Mouse (Mus musculus): Measurements from ENCODE around the gene Smad5. TPM values are rescaled to one million over a fixed set of nuclear protein-coding genes. Genes with fewer than 3 reads are reported as not detected.

Gene Smad5
- total RNA-seq, 4 experiments from 2014 or later, result 17.7 to 24.1 (median 20.7) TPM

DNA sequence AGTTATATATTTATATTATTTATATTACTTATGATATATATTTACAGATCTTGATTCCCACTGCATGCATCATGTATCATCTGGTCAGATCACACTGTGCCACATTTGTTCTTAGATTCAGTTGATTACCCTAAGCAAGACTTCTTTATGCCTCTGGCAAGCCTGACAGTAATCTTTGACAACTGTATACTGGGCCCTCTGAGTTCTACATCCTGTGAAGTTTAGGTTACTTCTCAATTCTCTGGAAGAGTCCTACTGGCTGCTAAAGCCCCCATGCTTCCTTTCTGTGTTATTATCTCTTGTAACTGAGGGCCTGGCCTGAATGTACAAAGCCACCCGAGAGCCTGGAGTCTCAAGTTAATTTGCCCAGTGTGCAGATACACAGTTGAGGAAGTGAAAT is 1.8 kb upstream of the Smad5 start:
- no peak for DNase-seq (ENCODE audit: low spot score in 2 of 2)

- no peak for DNase-seq (ENCODE audit: low spot score in 2 of 2)
Observed at GRCm38 (mm10) chr13:56701924-56702323, 886 bp upstream of the Smad5 start.

GRCm38 (mm10) chr13:56703222-56703870 is 536 bp downstream of the Smad5 start:
- DNase-seq (ENCODE audit: low spot score in 2 of 2), result peak; percentile 24 to 52

- DNase-seq (ENCODE audit: low spot score in 2 of 2), result no peak
Observed at GRCm38 (mm10) chr13:56703871-56704321, 1.1 kb downstream of the Smad5 start.

DNA sequence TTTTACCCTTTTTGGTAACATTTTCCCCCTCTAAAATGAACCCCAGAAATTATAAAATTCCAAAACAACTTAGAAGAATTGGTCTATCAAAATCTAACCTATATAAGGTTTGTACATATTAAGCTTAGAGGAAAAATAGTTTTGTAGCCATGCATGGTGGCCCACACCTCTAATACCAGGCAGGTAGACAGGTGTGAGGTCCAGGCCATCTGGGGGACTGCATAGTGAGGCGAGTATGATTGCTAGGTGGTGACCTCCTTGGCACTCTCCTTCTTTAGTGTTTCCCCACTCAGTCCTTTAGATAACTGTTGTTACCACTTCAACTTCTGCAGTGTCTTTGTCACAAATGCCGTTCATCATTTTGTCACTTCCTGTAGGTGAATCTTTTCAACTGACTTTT is 1.8 kb downstream of the Smad5 start:
- no peak for DNase-seq (ENCODE audit: low spot score in 2 of 2)

DNA sequence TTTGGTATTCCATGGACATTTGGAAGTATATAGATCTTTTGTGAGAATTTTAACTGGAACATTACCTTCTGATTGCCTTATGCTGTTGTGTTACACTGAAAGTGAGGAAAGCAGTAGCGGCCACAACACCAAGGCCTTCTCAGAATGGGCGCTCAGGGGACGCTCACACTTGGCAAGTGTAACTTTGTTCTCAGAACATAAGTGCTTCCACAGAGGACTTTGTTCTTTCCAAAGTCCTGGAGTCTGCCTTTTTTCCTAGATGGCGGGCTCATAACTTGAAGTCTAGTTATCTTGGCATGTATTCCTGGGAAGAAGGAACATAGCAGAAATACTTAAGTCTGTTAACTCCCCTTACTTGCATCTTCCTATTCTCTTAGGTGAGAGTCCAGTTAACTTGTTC is 4.3 kb downstream of the Smad5 start:
- DNase-seq (ENCODE audit: low spot score in 2 of 2), result no peak

- DNase-seq (ENCODE audit: low spot score in 2 of 2), result no peak
Observed at GRCm38 (mm10) chr13:56707606-56708005, 4.8 kb downstream of the Smad5 start.

- DNase-seq (ENCODE audit: low spot score in 2 of 2), result no peak
Observed at GRCm38 (mm10) chr13:56710620-56711019, 7.8 kb downstream of the Smad5 start.

GRCm38 (mm10) chr13:56712221-56712620 is 9.4 kb downstream of the Smad5 start:
- DNase-seq (ENCODE audit: low spot score in 2 of 2), result no peak

GRCm38 (mm10) chr13:56726551-56726950 is 23.7 kb downstream of the Smad5 start:
- no peak for DNase-seq (ENCODE audit: low spot score in 2 of 2)

DNA sequence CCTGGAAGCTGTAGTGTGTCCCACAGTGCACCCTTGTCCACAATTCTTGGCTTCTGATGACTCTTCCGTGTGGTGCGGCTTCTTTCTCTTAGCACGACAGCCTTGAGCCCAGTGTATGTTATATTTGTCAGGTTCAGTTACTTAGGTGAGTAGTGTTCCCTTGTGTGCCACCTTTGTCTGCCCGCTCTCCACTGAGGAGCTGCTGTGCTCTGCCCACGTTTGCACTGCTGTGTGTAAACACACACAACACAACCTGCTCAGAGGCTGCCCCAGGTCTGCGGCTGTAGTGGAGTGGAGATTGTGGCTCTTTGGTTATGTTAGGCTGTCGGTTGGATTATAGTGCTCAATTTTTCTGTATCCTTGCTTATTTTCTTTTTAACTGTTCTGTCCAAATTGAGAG is 26.2 kb downstream of the Smad5 start:
- DNase-seq (ENCODE audit: low spot score in 2 of 2), result no peak

DNA sequence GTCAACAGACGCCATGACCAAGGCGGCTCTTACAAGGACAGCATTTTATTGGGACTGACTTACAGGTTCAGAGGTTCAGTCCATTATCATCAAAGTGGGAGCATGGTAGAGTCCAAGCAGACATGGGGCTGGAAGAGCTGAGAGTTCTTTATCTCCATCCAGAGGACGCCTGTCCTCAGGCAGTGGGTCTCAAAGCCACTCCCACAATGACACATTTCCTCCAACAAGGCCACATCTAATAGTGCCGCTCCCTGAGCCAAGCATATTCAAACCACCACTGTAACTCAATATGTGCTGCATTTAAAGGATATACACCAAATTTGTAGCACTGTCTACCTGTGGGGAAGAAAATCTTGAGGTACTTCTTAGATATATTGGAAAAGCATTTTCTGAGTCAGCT is 31.8 kb downstream of the Smad5 start:
- no peak for DNase-seq (ENCODE audit: low spot score in 2 of 2)

GRCm38 (mm10) chr13:56735212-56735875 is 32.5 kb downstream of the Smad5 start:
- DNase-seq (ENCODE audit: low spot score in 2 of 2), result no peak

DNA sequence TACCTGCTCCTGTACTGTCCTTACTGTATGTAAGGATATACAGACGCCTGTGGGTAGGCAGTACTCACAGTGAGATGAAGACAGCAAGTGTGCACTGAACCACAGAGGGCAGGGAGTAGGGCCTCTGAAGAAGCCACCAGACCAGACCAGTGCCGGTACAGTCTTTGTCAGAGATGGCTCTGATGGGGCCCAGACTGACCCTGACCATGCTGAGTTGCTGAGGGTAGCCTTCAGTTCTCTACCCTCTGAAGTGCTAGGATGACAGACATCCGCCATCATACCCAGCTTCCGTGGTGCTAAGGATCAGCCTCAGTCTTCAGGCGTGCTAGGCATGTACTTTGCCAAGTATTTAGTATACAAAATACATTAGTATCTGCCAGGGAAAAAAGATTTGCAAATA is 36.7 kb downstream of the Smad5 start:
- no peak for DNase-seq (ENCODE audit: low spot score in 2 of 2)

DNA sequence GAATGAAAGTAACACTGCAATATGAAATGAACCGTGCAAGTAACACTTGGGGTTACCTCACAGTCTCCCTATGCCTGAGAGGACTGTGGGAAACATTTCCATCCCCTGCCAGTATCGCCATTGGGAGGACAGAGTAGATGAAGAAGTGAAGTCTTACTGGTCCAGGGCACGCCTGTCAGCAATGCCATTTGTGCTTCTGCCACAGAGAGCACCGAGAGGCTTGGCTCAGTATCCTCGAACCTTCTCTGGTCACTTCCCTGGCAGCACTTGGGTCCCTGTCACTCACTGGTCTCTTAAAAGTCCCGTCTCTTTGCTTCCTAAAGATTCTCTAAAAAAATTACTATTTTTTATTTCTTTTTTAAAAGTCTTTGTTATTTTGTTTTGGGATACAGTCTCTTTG is 37.7 kb downstream of the Smad5 start:
- no peak for DNase-seq (ENCODE audit: low spot score in 2 of 2)

GRCm38 (mm10) chr13:56741691-56742090 is 38.9 kb downstream of the Smad5 start:
- no peak for DNase-seq (ENCODE audit: low spot score in 2 of 2)

GRCm38 (mm10) chr13:56742325-56742901 is 39.6 kb downstream of the Smad5 start:
- no peak for DNase-seq (ENCODE audit: low spot score in 2 of 2)

- no peak for DNase-seq (ENCODE audit: low spot score in 2 of 2)
Observed at GRCm38 (mm10) chr13:56746739-56747532, 44.1 kb downstream of the Smad5 start.

GRCm38 (mm10) chr13:56747554-56747953 is 44.7 kb downstream of the Smad5 start:
- DNase-seq (ENCODE audit: low spot score in 2 of 2), result no peak

GRCm38 (mm10) chr13:56749377-56749776 is 46.6 kb downstream of the Smad5 start:
- DNase-seq (ENCODE audit: low spot score in 2 of 2), result no peak

- no peak for DNase-seq (ENCODE audit: low spot score in 2 of 2)
Observed at GRCm38 (mm10) chr13:56751774-56752173, 49.0 kb downstream of the Smad5 start.
